9 mouse cellular contexts compared by ENCODE assay signal in genomic region chr11:120852083-120852935, GRCm38 (mm10). TPM values are rescaled to one million over a fixed set of nuclear protein-coding genes. Genes with fewer than 3 reads are reported as not detected.
DNase-seq lines count a peak whose midpoint lies in the region; ATAC-seq lines count a peak whose summit lies in the region.
"Had no signal": no experiment of that assay in that cellular context is flagged by ENCODE, and none has a peak within 500 bp of the region (broad histone marks: within the 10 kb centered on the region; RNA-seq: fewer than 3 reads in every experiment).

No protein-coding gene starts in this region.

- 43% methylated on average over 11 of the region's 11 CpGs for WGBS in lung, embryonic 16.5 days

- H3K36me3 ChIP-seq in lung, embryonic 16.5 days (ENCODE audit: control insufficient read depth, insufficient read depth, low read length): peaks cover 2% of the 10 kb centered on the region; the same call in 1 of the 2 replicates
- H3K36me3 ChIP-seq: liver, embryonic 13.5 days had no signal

- H3K4me3 ChIP-seq in lung, embryonic 16.5 days (ENCODE audit: low read length): no peak overlapping the region
- H3K4me3 ChIP-seq: liver, embryonic 13.5 days had no signal

- peak overlapping the region; percentile 91 for H3K27ac ChIP-seq in lung, embryonic 16.5 days (ENCODE audit: low read length)
- H3K27ac ChIP-seq: liver, embryonic 13.5 days had no signal

- H3K9ac ChIP-seq in lung, embryonic 16.5 days (ENCODE audit: low read length): no peak overlapping the region
- H3K9ac ChIP-seq: liver, embryonic 13.5 days had no signal

- H3K4me1 ChIP-seq in lung, embryonic 16.5 days (replicated peaks; ENCODE audit: control insufficient read depth, insufficient read depth, low read length): peaks cover 38% of the 10 kb centered on the region

- H3K4me2 ChIP-seq in lung, embryonic 16.5 days (ENCODE audit: low read depth, low read length): no peak overlapping the region
- H3K4me2 ChIP-seq: liver, embryonic 13.5 days had no signal

- ATAC-seq in lung, embryonic 16.5 days (ENCODE audit: low read depth): no peak
- no peak for ATAC-seq in frontal cortex, adult (ENCODE audit: low TSS enrichment)

- H3K27me3 ChIP-seq in lung, embryonic 16.5 days (ENCODE audit: control insufficient read depth, insufficient read depth, low read depth, low read length): no peaks in the 10 kb centered on the region
- H3K27me3 ChIP-seq: liver, embryonic 13.5 days had no signal

- DNase-seq in CD4-positive, CD25-positive, alpha-beta regulatory T cell, adult 2 months (ENCODE audit: low read depth, low spot score): peak; percentile 40
- DNase-seq in ES-CJ7 (ENCODE audit: low read depth, low spot score): peak; percentile 71
- DNase-seq in heart, postnatal 4 days: peak; percentile 67
- no peak for DNase-seq in cerebellum, adult 9-11 months
- no peak for DNase-seq in layer of hippocampus, postnatal 36 days
- DNase-seq: liver, embryonic 13.5 days; spleen, adult 18-20 months had no signal

- H3K9me3 ChIP-seq in lung, embryonic 16.5 days (ENCODE audit: control insufficient read depth, low read length): no peaks in the 10 kb centered on the region
- H3K9me3 ChIP-seq: liver, embryonic 13.5 days had no signal

RNA-seq across cellular contexts. Expression of gene Fasn, which starts 28.0 kb away (rescaled TPM):
- total RNA-seq in heart, postnatal 4 days (2021): 10 to 100 TPM; 59.3 to 63.9 TPM
- polyA plus RNA-seq in lung, embryonic 16.5 days (2015; fragmentation: Nextera tagmentation; extraction: Ambion mirVana): 50.6 and 53.5 TPM in 2 replicates
- total RNA-seq in layer of hippocampus, postnatal 36 days (2021): 100 to 1,000 TPM; 173 to 191 TPM

RNA-seq across cellular contexts. Expression of gene Dus1l, which starts 56.1 kb away (rescaled TPM):
- 10 to 100 TPM; 34.0 to 37.5 TPM for total RNA-seq in heart, postnatal 4 days (2021)
- 74.0 and 80.9 TPM in 2 replicates for polyA plus RNA-seq in lung, embryonic 16.5 days (2015; fragmentation: Nextera tagmentation; extraction: Ambion mirVana)
- 10 to 100 TPM; 44.7 to 52.9 TPM for total RNA-seq in layer of hippocampus, postnatal 36 days (2021)

Comparison
In these comparisons a context has a peak if more than half of its experiments do, and no peak if none do; other contexts are left out.
1. DNase-seq: peak in CD4-positive, CD25-positive, alpha-beta regulatory T cell, adult 2 months (single experiment), ES-CJ7 (single experiment) and heart, postnatal 4 days (single experiment); none in cerebellum, adult 9-11 months (single experiment) and layer of hippocampus, postnatal 36 days (0 of 2).